Mouse (Mus musculus) embryonic facial prominence, embryonic 12.5 days (tissue): ENCODE results near the gene Ahcyl1. TPM values are rescaled to one million over a fixed set of nuclear protein-coding genes. Genes with fewer than 3 reads are reported as not detected.

Experiments used
- ATAC-seq: fragments of 200-750 bp; cut with Nextera tagmentation; 2 replicates; pipeline ENCODE4 v1.8.0; 2017; ENCODE audit not compliant: insufficient number of reproducible peaks, insufficient read depth, low FRiP score, low TSS enrichment
- H3K27ac ChIP-seq: fragments of 300-500 bp; sonication (generic); 2 replicates; pipeline ENCODE4 v1.5.1; 2016; ENCODE audit warnings: mild to moderate bottlenecking
- H3K27me3 ChIP-seq: fragments of 300-500 bp; sonication (generic); 2 replicates; pipeline ENCODE4 v1.6.1; 2016; ENCODE audit warnings: mild to moderate bottlenecking, moderate library complexity
- H3K36me3 ChIP-seq: fragments of 300-500 bp; sonication (generic); 2 replicates; pipeline ENCODE4 v1.6.1; 2016; ENCODE audit warnings: mild to moderate bottlenecking
- H3K4me1 ChIP-seq: fragments of 300-500 bp; sonication (generic); 2 replicates; pipeline ENCODE4 v1.6.1; 2016
- H3K4me2 ChIP-seq: fragments of 300-500 bp; sonication (generic); replicated peaks from 2 replicates; pipeline ENCODE4 v1.6.1; 2016; ENCODE audit warnings: mild to moderate bottlenecking, moderate library complexity
- H3K4me3 ChIP-seq: fragments of 300-500 bp; sonication (generic); 2 replicates; pipeline ENCODE4 v1.5.1; 2016; ENCODE audit warnings: mild to moderate bottlenecking
- H3K9ac ChIP-seq: fragments of 300-500 bp; sonication (generic); 2 replicates; pipeline ENCODE4 v1.6.1; 2016; ENCODE audit warnings: mild to moderate bottlenecking, moderate library complexity
- H3K9me3 ChIP-seq: fragments of 300-500 bp; sonication (generic); 2 replicates; pipeline ENCODE4 v1.6.1; 2016; ENCODE audit warnings: mild to moderate bottlenecking, moderate library complexity
- WGBS: fragments of 180-500 bp; shearing (Covaris S2); methylation state at CpG from one replicate; pipeline ENCODE4 v1.1.7; 2016; 5-methylcytosine and 5-hydroxymethylcytosine counted together
- polyA plus RNA-seq: library from polyadenylated mRNA; unstranded; fragments of >200 nt; fragmentation: Nextera tagmentation; extraction: Ambion mirVana; gene quantifications from 2 replicates; pipeline ENCODE4 v1.2.1, GENCODE M21; 2016

Ahcyl1 gene
- polyA plus RNA-seq, 1 experiment from 2014 or later, result 119 TPM

- H3K27me3 ChIP-seq, result no peaks in the 10 kb centered on the region
- peaks cover 40% of the 10 kb centered on the region for H3K4me1 ChIP-seq
These were observed 15.4 kb downstream of the Ahcyl1 start for GRCm38 (mm10) chr3:107680790-107681576.

GRCm38 (mm10) chr3:107671509-107671908 is 24.9 kb downstream of the Ahcyl1 start:
- 92% methylated on average over 2 of the region's 2 CpGs for WGBS
- no peaks in the 10 kb centered on the region for H3K27me3 ChIP-seq
- H3K4me3 ChIP-seq, result no peak overlapping the region
- H3K9me3 ChIP-seq, result no peaks in the 10 kb centered on the region
- H3K36me3 ChIP-seq, result peaks cover 89% of the 10 kb centered on the region
- H3K27ac ChIP-seq, result no peak overlapping the region
- no peak overlapping the region for H3K9ac ChIP-seq
- H3K4me1 ChIP-seq, result no peaks in the 10 kb centered on the region
- H3K4me2 ChIP-seq, result no peak overlapping the region
- no peak for ATAC-seq

More at GRCm38 (mm10) chr3:107680790-107681576, 15.4 kb downstream of the Ahcyl1 start:
- ATAC-seq, result peak; percentile 64; the same call in 1 of the 2 replicates
- no peak overlapping the region for H3K4me3 ChIP-seq
- H3K27ac ChIP-seq, result peak overlapping the region; percentile 75
- H3K9ac ChIP-seq, result no peak overlapping the region
- H3K9me3 ChIP-seq, result no peaks in the 10 kb centered on the region
- H3K4me2 ChIP-seq, result peak overlapping the region; percentile 17; the same call in 1 of the 2 replicates
- H3K36me3 ChIP-seq, result peaks cover 5% of the 10 kb centered on the region
- WGBS, result 29% methylated on average over 7 of the region's 7 CpGs

DNA sequence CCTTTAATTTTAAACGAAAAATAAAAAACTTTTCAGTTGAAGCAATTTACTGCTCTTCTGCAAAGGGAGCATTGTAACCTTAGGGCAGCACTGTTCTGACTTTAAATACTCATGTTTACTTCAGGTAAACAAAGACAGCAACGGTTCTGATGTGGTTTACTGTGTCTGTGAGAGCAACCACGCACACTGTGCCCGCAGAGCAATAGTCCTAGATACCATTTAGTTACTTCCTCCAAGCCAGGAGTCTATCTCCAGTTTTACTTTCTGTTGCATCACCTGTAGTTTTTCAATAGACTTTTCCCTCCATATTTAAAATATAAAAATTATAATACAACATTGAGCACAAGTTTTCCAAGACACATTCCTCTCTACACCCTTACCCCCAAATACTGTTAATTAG is 25.9 kb downstream of the Ahcyl1 start:
- H3K4me2 ChIP-seq, result no peak overlapping the region
- peaks cover 88% of the 10 kb centered on the region for H3K36me3 ChIP-seq
- H3K27ac ChIP-seq, result no peak overlapping the region
- 90% methylated on average over 4 of the region's 4 CpGs for WGBS
- no peaks in the 10 kb centered on the region for H3K4me1 ChIP-seq
- H3K9ac ChIP-seq, result no peak overlapping the region
- H3K27me3 ChIP-seq, result no peaks in the 10 kb centered on the region
- H3K9me3 ChIP-seq, result no peaks in the 10 kb centered on the region
- no peak overlapping the region for H3K4me3 ChIP-seq
- ATAC-seq, result no peak

GRCm38 (mm10) chr3:107668786-107669185 is 27.6 kb downstream of the Ahcyl1 start:
- Histone ChIP-seq H3K27ac (no peak overlapping the region), H3K9me3 (no peaks in the 10 kb centered on the region), H3K4me3 (no peak overlapping the region), H3K4me2 (no peak overlapping the region), H3K9ac (no peak overlapping the region), H3K36me3 (peaks cover 88% of the 10 kb centered on the region), H3K4me1 (no peaks in the 10 kb centered on the region), H3K27me3 (no peaks in the 10 kb centered on the region)
- no peak for ATAC-seq
- 83% methylated on average over 7 of the region's 7 CpGs for WGBS

DNA sequence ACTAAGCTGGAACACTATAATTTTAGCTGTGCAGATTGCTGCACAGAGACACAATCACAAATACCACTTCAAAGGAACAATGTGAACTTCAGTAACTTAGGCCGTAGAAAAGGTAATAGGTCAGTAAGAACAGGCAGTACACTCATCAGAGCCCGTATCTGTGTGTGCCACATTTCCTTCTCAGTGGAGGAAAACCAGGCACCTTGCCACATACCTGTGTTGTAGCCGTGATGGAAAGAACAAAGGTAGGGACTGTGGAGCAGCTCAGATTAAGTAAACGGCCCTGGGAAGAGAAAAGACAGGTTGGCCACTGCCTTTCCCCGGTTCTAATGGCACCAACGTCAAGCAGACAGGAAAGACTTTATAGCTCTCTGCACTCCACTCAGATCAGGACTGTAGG is 28.9 kb downstream of the Ahcyl1 start:
- ATAC-seq, result no peak
- 82% methylated on average over 6 of the region's 6 CpGs for WGBS
- H3K27me3 ChIP-seq, result no peaks in the 10 kb centered on the region
- H3K9me3 ChIP-seq, result no peaks in the 10 kb centered on the region
- H3K4me1 ChIP-seq, result no peaks in the 10 kb centered on the region
- no peak overlapping the region for H3K27ac ChIP-seq
- no peak overlapping the region for H3K9ac ChIP-seq
- H3K4me2 ChIP-seq, result no peak overlapping the region
- no peak overlapping the region for H3K4me3 ChIP-seq
- peaks cover 90% of the 10 kb centered on the region for H3K36me3 ChIP-seq

GRCm38 (mm10) chr3:107664641-107665040 is 31.7 kb downstream of the Ahcyl1 start:
- no peak for ATAC-seq
- Histone ChIP-seq H3K27me3 (no peaks in the 10 kb centered on the region), H3K9ac (no peak overlapping the region), H3K9me3 (no peaks in the 10 kb centered on the region), H3K27ac (no peak overlapping the region), H3K4me1 (no peaks in the 10 kb centered on the region), H3K36me3 (peaks cover 88% of the 10 kb centered on the region), H3K4me3 (no peak overlapping the region), H3K4me2 (no peak overlapping the region)
- WGBS, result 96% methylated on average over 1 of the region's 1 CpGs

DNA sequence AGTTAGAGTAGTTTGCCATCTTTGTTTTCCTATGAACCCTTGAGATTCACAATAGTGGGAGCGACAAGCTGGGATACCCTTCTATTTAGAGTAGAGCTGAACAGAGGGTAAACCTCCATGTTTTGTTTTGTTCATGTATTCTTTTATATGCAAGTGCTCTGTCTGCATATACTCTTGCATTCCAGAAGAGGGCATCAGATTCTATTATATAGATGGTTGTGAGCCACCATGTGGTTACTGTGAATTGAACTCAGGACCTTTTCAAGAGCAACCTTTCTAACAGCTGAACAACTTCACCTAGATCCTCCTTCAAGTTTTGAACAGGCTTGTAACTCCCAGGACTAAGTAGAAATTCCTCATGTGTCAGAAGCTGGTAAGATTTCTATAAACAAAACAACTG is 37.4 kb downstream of the Ahcyl1 start:
- Histone ChIP-seq H3K27me3 (no peaks in the 10 kb centered on the region), H3K27ac (no peak overlapping the region), H3K4me3 (no peak overlapping the region), H3K9me3 (no peaks in the 10 kb centered on the region), H3K4me1 (no peaks in the 10 kb centered on the region), H3K4me2 (no peak overlapping the region), H3K9ac (no peak overlapping the region), H3K36me3 (peaks cover 35% of the 10 kb centered on the region)
- WGBS, result 88% methylated on average over 1 of the region's 1 CpGs
- ATAC-seq, result no peak

- Histone ChIP-seq H3K9me3 (no peaks in the 10 kb centered on the region), H3K9ac (no peak overlapping the region), H3K27ac (no peak overlapping the region), H3K4me1 (no peaks in the 10 kb centered on the region), H3K27me3 (no peaks in the 10 kb centered on the region), H3K4me2 (no peak overlapping the region), H3K36me3 (peaks cover 17% of the 10 kb centered on the region), H3K4me3 (no peak overlapping the region)
- 72% methylated on average over 4 of the region's 4 CpGs for WGBS
- no peak for ATAC-seq
These were observed 39.5 kb downstream of the Ahcyl1 start for GRCm38 (mm10) chr3:107656888-107657287.

DNA sequence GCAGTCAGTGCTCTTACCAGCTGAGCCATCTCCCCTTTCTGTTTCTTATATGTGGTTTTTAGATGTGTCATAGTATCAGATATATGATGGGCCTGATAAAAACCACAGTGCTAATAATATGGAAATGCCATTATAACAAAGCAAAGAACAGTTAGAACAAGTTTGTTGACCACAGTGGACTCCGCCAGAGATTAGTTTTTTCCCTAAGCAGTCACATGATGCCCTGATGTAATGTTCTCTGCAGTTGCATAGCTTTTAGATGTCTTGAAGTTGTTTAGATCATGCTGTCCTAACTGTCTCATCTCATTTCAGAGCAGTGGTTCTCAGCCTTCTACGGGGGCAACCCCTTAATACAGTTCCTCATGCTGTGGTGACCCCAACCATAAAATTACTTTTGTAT is 40.2 kb downstream of the Ahcyl1 start:
- no peak overlapping the region for H3K9ac ChIP-seq
- H3K27me3 ChIP-seq, result no peaks in the 10 kb centered on the region
- no peaks in the 10 kb centered on the region for H3K9me3 ChIP-seq
- H3K4me1 ChIP-seq, result no peaks in the 10 kb centered on the region
- H3K27ac ChIP-seq, result no peak overlapping the region
- no peak overlapping the region for H3K4me3 ChIP-seq
- H3K4me2 ChIP-seq, result no peak overlapping the region
- H3K36me3 ChIP-seq, result peaks cover 13% of the 10 kb centered on the region
- WGBS, result 88% methylated on average over 2 of the region's 2 CpGs
- ATAC-seq, result no peak

DNA sequence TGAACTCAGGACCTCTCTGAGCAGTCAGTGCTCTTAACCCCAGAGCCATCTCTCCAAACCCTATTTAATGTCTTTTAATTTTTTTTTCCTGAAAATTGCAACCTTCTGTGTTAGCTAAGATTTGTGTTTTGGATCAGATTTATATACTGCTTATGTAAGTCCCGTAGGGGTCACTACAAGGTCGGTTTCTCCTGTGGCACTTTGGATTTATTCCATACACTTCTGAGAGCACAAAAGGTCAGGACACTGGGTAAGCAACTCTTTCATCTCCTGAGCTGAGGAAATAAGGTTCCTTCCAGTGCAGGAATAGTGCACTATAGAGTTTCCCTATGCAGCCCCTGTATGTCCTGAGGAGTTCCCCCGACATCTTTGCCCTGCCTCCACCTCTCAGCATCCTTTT is 40.9 kb downstream of the Ahcyl1 start:
- no peak overlapping the region for H3K4me3 ChIP-seq
- no peaks in the 10 kb centered on the region for H3K27me3 ChIP-seq
- H3K27ac ChIP-seq, result no peak overlapping the region
- H3K9ac ChIP-seq, result no peak overlapping the region
- WGBS, result 63% methylated on average over 3 of the region's 3 CpGs
- no peaks in the 10 kb centered on the region for H3K4me1 ChIP-seq
- no peaks in the 10 kb centered on the region for H3K9me3 ChIP-seq
- peaks cover 6% of the 10 kb centered on the region for H3K36me3 ChIP-seq
- no peak for ATAC-seq
- no peak overlapping the region for H3K4me2 ChIP-seq

GRCm38 (mm10) chr3:107654861-107655260 is 41.5 kb downstream of the Ahcyl1 start:
- Histone ChIP-seq H3K9ac (no peak overlapping the region), H3K4me2 (no peak overlapping the region), H3K27me3 (no peaks in the 10 kb centered on the region), H3K4me1 (no peaks in the 10 kb centered on the region), H3K27ac (no peak overlapping the region), H3K9me3 (no peaks in the 10 kb centered on the region), H3K4me3 (no peak overlapping the region), H3K36me3 (0 out of 2 replicates have a peak, but pooled peaks cover 2% of the 10 kb centered on the region)
- no peak for ATAC-seq
- WGBS, result 74% methylated on average over 3 of the region's 3 CpGs

- no peaks in the 10 kb centered on the region for H3K9me3 ChIP-seq
- H3K27ac ChIP-seq, result no peak overlapping the region
- H3K9ac ChIP-seq, result no peak overlapping the region
- 85% methylated on average over 3 of the region's 3 CpGs for WGBS
- H3K4me2 ChIP-seq, result no peak overlapping the region
- no peaks in the 10 kb centered on the region for H3K4me1 ChIP-seq
- H3K36me3 ChIP-seq, result no peaks in the 10 kb centered on the region
- H3K4me3 ChIP-seq, result no peak overlapping the region
- no peaks in the 10 kb centered on the region for H3K27me3 ChIP-seq
- no peak for ATAC-seq
These were observed 43.4 kb downstream of the Ahcyl1 start for GRCm38 (mm10) chr3:107652968-107653367.
